Mouse (Mus musculus): ENCODE measurements around the gene Nlgn1. TPM values are rescaled to one million over a fixed set of nuclear protein-coding genes. Genes with fewer than 3 reads are reported as not detected.
A peak's percentile ranks its signal among the peaks of the same experiment; 100 is the strongest.

Nlgn1 gene
- total RNA-seq, 1 experiment: 0.04 TPM

DNA sequence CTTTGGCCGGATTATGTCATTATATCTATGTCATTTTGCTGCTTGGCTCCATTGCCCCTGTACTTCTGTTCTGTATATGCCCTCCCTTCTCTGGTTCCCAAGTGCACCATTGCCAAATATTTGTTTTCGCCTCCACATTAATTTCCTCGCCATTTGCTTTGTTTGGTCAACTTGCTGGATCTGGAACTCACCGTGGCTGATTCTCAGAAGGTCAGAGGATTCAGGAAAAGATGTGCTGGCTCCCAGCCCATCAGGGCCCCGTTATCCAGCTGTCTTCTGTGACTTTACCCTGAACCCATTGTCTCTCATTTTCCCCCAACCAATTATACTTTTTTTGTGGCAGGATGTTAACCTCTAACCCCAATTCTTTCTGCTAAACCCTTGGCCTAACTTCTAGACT lies 158.0 kb downstream of the Nlgn1 start:
- H3K9me3 ChIP-seq (ENCODE audit: control insufficient read depth, insufficient read depth, low read depth, low read length): no peaks in the 10 kb centered on the region
- no peak overlapping the region for H3K27ac ChIP-seq (ENCODE audit: insufficient read depth, low read depth, low read length, poor library complexity, severe bottlenecking)
- TF ChIP-seq CHD2 (IDR thresholded peaks at IDR 0.05; ENCODE audit: low read depth, low read length) (no peak), ZC3H11A (IDR thresholded peaks at IDR 0.05; ENCODE audit: borderline replicate concordance, low read depth, low read length) (no peak), HCFC1 (IDR thresholded peaks at IDR 0.05; ENCODE audit: borderline replicate concordance, insufficient read depth, low read length) (no peak), ZNF384 (IDR thresholded peaks at IDR 0.05; ENCODE audit: low read depth, low read length) (no peak), MAFK (IDR thresholded peaks at IDR 0.05; ENCODE audit: insufficient read depth, low read depth, low read length) (no peak)
- H3K9ac ChIP-seq (ENCODE audit: insufficient read depth, low read depth, low read length, poor library complexity, severe bottlenecking): no peak overlapping the region
- no peaks in the 10 kb centered on the region for H3K4me1 ChIP-seq (ENCODE audit: control insufficient read depth in 2 of 2, insufficient read depth in 2 of 2, low read length in 2 of 2, poor library complexity in 1 of 2)
- no peak for DNase-seq (ENCODE audit: low read depth, low spot score)
- no peak overlapping the region for H3K4me3 ChIP-seq (ENCODE audit: insufficient read depth in 1 of 2, low read depth in 1 of 2, low read length in 2 of 2, poor library complexity in 1 of 2, severe bottlenecking in 1 of 2)
- in situ Hi-C loops (cut with MboI; ENCODE audit: low sequenced_read_pairs in 2 of 2, unreplicated experiment in 2 of 2): no loop called here
- no peaks in the 10 kb centered on the region for H3K36me3 ChIP-seq (ENCODE audit: control insufficient read depth, insufficient read depth, low read length, poor library complexity, severe bottlenecking)

DNA sequence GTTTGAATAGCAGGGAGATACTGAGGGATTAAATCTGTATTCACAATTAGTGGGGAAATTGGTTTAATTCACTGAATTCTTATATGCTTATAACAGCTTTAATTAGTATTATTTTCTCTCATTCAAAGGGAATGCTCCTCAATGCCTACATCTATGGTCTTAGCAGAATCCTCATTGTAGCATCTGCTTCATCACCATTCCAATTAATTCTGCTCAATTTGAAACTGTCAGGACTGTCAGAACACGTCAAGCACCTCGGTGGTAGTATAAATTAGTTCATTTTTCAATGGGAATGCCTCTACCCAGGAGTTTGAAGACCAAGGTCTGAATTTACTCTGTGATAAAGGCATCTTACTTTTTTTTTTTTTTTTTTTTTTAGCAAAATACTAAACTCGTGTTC lies 158.6 kb downstream of the Nlgn1 start:
- Histone ChIP-seq H3K4me3 (ENCODE audit: insufficient read depth in 1 of 2, low read depth in 1 of 2, low read length in 2 of 2, poor library complexity in 1 of 2, severe bottlenecking in 1 of 2) (no peak overlapping the region), H3K9me3 (ENCODE audit: control insufficient read depth, insufficient read depth, low read depth, low read length) (no peaks in the 10 kb centered on the region), H3K27ac (ENCODE audit: insufficient read depth, low read depth, low read length, poor library complexity, severe bottlenecking) (no peak overlapping the region), H3K4me1 (ENCODE audit: control insufficient read depth in 2 of 2, insufficient read depth in 2 of 2, low read length in 2 of 2, poor library complexity in 1 of 2) (no peaks in the 10 kb centered on the region), H3K9ac (ENCODE audit: insufficient read depth, low read depth, low read length, poor library complexity, severe bottlenecking) (no peak overlapping the region), H3K36me3 (ENCODE audit: control insufficient read depth, insufficient read depth, low read length, poor library complexity, severe bottlenecking) (no peaks in the 10 kb centered on the region)
- DNase-seq (ENCODE audit: low read depth, low spot score): no peak
- in situ Hi-C loops (cut with MboI; ENCODE audit: low sequenced_read_pairs in 2 of 2, unreplicated experiment in 2 of 2): no loop called here
- TF ChIP-seq HCFC1 (IDR thresholded peaks at IDR 0.05; ENCODE audit: borderline replicate concordance, insufficient read depth, low read length): no peak
- TF ChIP-seq ZC3H11A (IDR thresholded peaks at IDR 0.05; ENCODE audit: borderline replicate concordance, low read depth, low read length): no peak
- no peak for TF ChIP-seq ZNF384 (IDR thresholded peaks at IDR 0.05; ENCODE audit: low read depth, low read length)
- no peak for TF ChIP-seq MAFK (IDR thresholded peaks at IDR 0.05; ENCODE audit: insufficient read depth, low read depth, low read length)
- no peak for TF ChIP-seq CHD2 (IDR thresholded peaks at IDR 0.05; ENCODE audit: low read depth, low read length)

DNA sequence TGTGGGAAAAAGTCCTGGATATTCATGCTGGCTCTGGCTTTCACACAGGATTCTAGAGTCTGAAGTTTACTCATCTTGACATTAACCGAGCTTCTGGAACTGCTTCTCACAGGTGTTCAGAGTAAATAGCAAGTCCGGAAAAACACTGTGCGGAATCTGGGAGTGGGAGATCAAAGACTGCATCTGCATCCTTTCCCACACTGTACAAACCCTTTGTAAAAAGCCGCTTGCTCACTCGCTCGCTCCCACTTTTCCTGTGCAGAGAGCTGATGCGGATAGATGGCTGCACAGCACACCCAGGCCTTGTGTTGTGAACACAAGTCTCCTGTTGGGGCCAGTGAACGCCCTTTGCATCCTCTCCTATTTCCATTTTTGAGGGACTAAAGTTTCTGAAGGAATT lies 165.5 kb downstream of the Nlgn1 start:
- Histone ChIP-seq H3K4me3 (ENCODE audit: insufficient read depth in 1 of 2, low read depth in 1 of 2, low read length in 2 of 2, poor library complexity in 1 of 2, severe bottlenecking in 1 of 2) (no peak overlapping the region), H3K27ac (ENCODE audit: insufficient read depth, low read depth, low read length, poor library complexity, severe bottlenecking) (no peak overlapping the region), H3K9me3 (ENCODE audit: control insufficient read depth, insufficient read depth, low read depth, low read length) (no peaks in the 10 kb centered on the region), H3K36me3 (ENCODE audit: control insufficient read depth, insufficient read depth, low read length, poor library complexity, severe bottlenecking) (no peaks in the 10 kb centered on the region), H3K9ac (ENCODE audit: insufficient read depth, low read depth, low read length, poor library complexity, severe bottlenecking) (no peak overlapping the region), H3K4me1 (ENCODE audit: control insufficient read depth in 2 of 2, insufficient read depth in 2 of 2, low read length in 2 of 2, poor library complexity in 1 of 2) (no peaks in the 10 kb centered on the region)
- in situ Hi-C loops (cut with MboI; ENCODE audit: low sequenced_read_pairs in 2 of 2, unreplicated experiment in 2 of 2): no loop called here
- DNase-seq (ENCODE audit: low read depth, low spot score): no peak
- no peak for TF ChIP-seq CHD2 (IDR thresholded peaks at IDR 0.05; ENCODE audit: low read depth, low read length)
- no peak for TF ChIP-seq ZNF384 (IDR thresholded peaks at IDR 0.05; ENCODE audit: low read depth, low read length)
- no peak for TF ChIP-seq HCFC1 (IDR thresholded peaks at IDR 0.05; ENCODE audit: borderline replicate concordance, insufficient read depth, low read length)
- TF ChIP-seq MAFK (IDR thresholded peaks at IDR 0.05; ENCODE audit: insufficient read depth, low read depth, low read length): no peak
- TF ChIP-seq ZC3H11A (IDR thresholded peaks at IDR 0.05; ENCODE audit: borderline replicate concordance, low read depth, low read length): no peak

DNA sequence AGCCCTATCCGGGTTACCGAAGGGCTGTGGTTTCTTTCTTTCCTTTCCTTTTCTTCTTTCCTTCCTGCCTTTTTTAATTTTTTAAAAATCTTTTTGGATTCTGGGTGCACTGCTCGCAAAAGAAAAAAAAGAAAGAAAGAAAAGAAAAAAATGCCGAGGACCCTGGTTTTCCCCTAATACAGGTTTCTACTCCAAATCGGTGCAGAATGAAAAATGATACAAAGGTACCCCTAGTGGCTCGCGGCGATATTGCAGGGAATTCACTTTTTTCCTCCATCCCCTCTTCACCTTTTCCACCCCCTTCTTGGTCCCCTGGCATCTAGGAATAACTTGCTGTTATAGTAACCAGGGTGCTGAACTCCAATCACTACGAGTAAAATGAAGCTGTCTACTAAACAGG lies 178.5 kb downstream of the Nlgn1 start:
- Histone ChIP-seq H3K36me3 (ENCODE audit: control insufficient read depth, insufficient read depth, low read length, poor library complexity, severe bottlenecking) (no peaks in the 10 kb centered on the region), H3K27ac (ENCODE audit: insufficient read depth, low read depth, low read length, poor library complexity, severe bottlenecking) (no peak overlapping the region), H3K4me1 (ENCODE audit: control insufficient read depth in 2 of 2, insufficient read depth in 2 of 2, low read length in 2 of 2, poor library complexity in 1 of 2) (no peaks in the 10 kb centered on the region), H3K9ac (ENCODE audit: insufficient read depth, low read depth, low read length, poor library complexity, severe bottlenecking) (no peak overlapping the region), H3K9me3 (ENCODE audit: control insufficient read depth, insufficient read depth, low read depth, low read length) (no peaks in the 10 kb centered on the region), H3K4me3 (ENCODE audit: insufficient read depth in 1 of 2, low read depth in 1 of 2, low read length in 2 of 2, poor library complexity in 1 of 2, severe bottlenecking in 1 of 2) (peak overlapping the region in 1 of 2 experiments; percentile 63; a peak in 2 of 4 replicates)
- peak; percentile 36 for DNase-seq (ENCODE audit: low read depth, low spot score)
- in situ Hi-C loops (cut with MboI; ENCODE audit: low sequenced_read_pairs in 2 of 2, unreplicated experiment in 2 of 2): no loop called here
- TF ChIP-seq HCFC1 (IDR thresholded peaks at IDR 0.05; ENCODE audit: borderline replicate concordance, insufficient read depth, low read length): no peak
- no peak for TF ChIP-seq ZNF384 (IDR thresholded peaks at IDR 0.05; ENCODE audit: low read depth, low read length)
- no peak for TF ChIP-seq CHD2 (IDR thresholded peaks at IDR 0.05; ENCODE audit: low read depth, low read length)
- no peak for TF ChIP-seq MAFK (IDR thresholded peaks at IDR 0.05; ENCODE audit: insufficient read depth, low read depth, low read length)
- 0 out of 2 replicates have a peak, but pooled peaks have one; percentile 35 for TF ChIP-seq ZC3H11A (IDR thresholded peaks at IDR 0.05; ENCODE audit: borderline replicate concordance, low read depth, low read length)
